ENCODE assay signal across 24 mouse cellular contexts in genomic region chr1:178326950-178327349, GRCm38 (mm10).
"Had no signal": no experiment of that assay in that cellular context is flagged by ENCODE, and none has a peak within 500 bp of the region (broad histone marks: within the 10 kb centered on the region; RNA-seq: fewer than 3 reads in every experiment).

No protein-coding gene starts in this region.

- H3K4me2 ChIP-seq: heart, embryonic 12.5 days; hindbrain, embryonic 13.5 days; hindbrain, embryonic 15.5 days; intestine, embryonic 15.5 days; limb, embryonic 12.5 days; liver, embryonic 11.5 days had no signal

- DNase-seq: gastrocnemius, postnatal 14 days; gastrocnemius, postnatal 36 days; heart, adult 18-20 months; heart, postnatal 14 days; heart, postnatal 36 days; kidney, adult 18-20 months; kidney, adult 8-10 months; kidney, postnatal 10 days; kidney, postnatal 25 days; kidney, postnatal 4 days; liver had no signal

- H3K4me1 ChIP-seq: heart, embryonic 10.5 days; intestine, embryonic 15.5 days; limb, embryonic 10.5 days had no signal

- H3K9ac ChIP-seq: heart, embryonic 12.5 days; hindbrain, embryonic 13.5 days; hindbrain, embryonic 15.5 days; intestine, embryonic 15.5 days; limb, embryonic 12.5 days had no signal

- H3K27me3 ChIP-seq: heart, embryonic 12.5 days; hindbrain, embryonic 13.5 days; hindbrain, embryonic 15.5 days; intestine, embryonic 15.5 days; limb, embryonic 12.5 days had no signal

- H3K4me3 ChIP-seq: heart, embryonic 10.5 days; heart, embryonic 12.5 days; hindbrain, embryonic 13.5 days; hindbrain, embryonic 15.5 days; intestine, embryonic 15.5 days; layer of hippocampus, adult 2 months; left cerebral cortex, adult 2 months; limb, embryonic 10.5 days; limb, embryonic 12.5 days had no signal

- H3K27ac ChIP-seq: heart, embryonic 10.5 days; hindbrain, embryonic 13.5 days; hindbrain, embryonic 15.5 days; hindbrain, postnatal 0 days; intestine, embryonic 15.5 days; layer of hippocampus, adult 2 months; left cerebral cortex, adult 2 months; limb, embryonic 10.5 days; limb, embryonic 12.5 days had no signal

- H3K9me3 ChIP-seq: heart, embryonic 10.5 days; heart, embryonic 12.5 days; hindbrain, embryonic 13.5 days; hindbrain, embryonic 15.5 days; intestine, embryonic 15.5 days; limb, embryonic 10.5 days; limb, embryonic 12.5 days had no signal

- ATAC-seq: hindbrain, postnatal 0 days; inflammation-experienced regulatory T-cells, adult 6 months; intestine, embryonic 15.5 days; intestine, postnatal 0 days had no signal
